Mouse (Mus musculus): ENCODE results near the gene Trim17. TPM values are rescaled to one million over a fixed set of nuclear protein-coding genes. Genes with fewer than 3 reads are reported as not detected.

Trim17 gene
- polyA plus RNA-seq (2014; fragmentation: Nextera tagmentation; extraction: Ambion mirVana): 1.0 and 1.1 TPM in 2 replicates

- Histone ChIP-seq H3K36me3 (ENCODE audit: control insufficient read depth, insufficient read depth, low read length) (no peaks in the 10 kb centered on the region), H3K4me1 (ENCODE audit: control insufficient read depth, insufficient read depth, low read length) (peaks cover 27% of the 10 kb centered on the region), H3K27me3 (ENCODE audit: control insufficient read depth, insufficient read depth, low read length) (peaks cover 20% of the 10 kb centered on the region), H3K9ac (ENCODE audit: low read depth, low read length) (peak within 1 kb of the TSS; percentile 96), H3K4me2 (peak within 1 kb of the TSS; percentile 87), H3K4me3 (ENCODE audit: low read depth, low read length) (peak within 1 kb of the TSS; percentile 82), H3K27ac (ENCODE audit: low read depth, low read length) (peak within 1 kb of the TSS; percentile 99), H3K9me3 (replicated peaks; ENCODE audit: control insufficient read depth, low read length) (no peaks in the 10 kb centered on the region)
- peak; percentile 92 for ATAC-seq (replicated peaks; ENCODE audit: insufficient number of reproducible peaks, low FRiP score, low TSS enrichment)
- WGBS (ENCODE audit: insufficient replicate concordance): under 1% methylated on average over 49 of the region's 49 CpGs
Observed at GRCm38 (mm10) chr11:58954420-58955142, at the start of gene Trim17, which contains the start of gene Hist3h2a. TSS of gene Trim17 (plus strand) at chr11:58954685. TSS of gene Hist3h2a (plus strand) at chr11:58954685.

DNA sequence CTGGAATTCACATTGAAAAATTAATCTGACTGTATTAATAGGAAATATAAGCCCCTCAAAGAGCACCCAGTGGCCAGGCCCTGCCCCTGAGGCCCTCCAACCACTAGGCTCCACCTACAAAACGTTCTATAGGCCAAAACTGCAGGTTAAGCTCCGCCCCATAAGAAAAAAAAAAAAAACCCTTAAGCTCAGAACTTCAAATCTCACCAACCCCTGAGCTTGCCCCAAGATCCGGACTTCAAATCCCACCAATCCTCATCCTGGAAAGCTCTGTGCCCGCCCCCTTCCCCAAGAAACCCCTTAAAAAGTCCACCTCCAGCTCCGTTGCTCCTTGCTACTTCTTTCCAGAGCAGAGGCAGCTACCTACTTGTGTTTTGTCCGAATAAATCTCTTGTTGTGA lies 49.6 kb upstream of the Trim17 start:
- ATAC-seq (replicated peaks; ENCODE audit: insufficient number of reproducible peaks, low FRiP score, low TSS enrichment): no peak
- H3K4me1 ChIP-seq (ENCODE audit: control insufficient read depth, insufficient read depth, low read length): peaks cover 5% of the 10 kb centered on the region
- peak overlapping the region; percentile 96; the same call in 1 of the 2 replicates for H3K4me2 ChIP-seq
- no peaks in the 10 kb centered on the region for H3K27me3 ChIP-seq (ENCODE audit: control insufficient read depth, insufficient read depth, low read length)
- 42% methylated on average over 6 of the region's 6 CpGs for WGBS (ENCODE audit: insufficient replicate concordance)
- 0 out of 2 replicates have a peak, but pooled peaks cover 3% of the 10 kb centered on the region for H3K36me3 ChIP-seq (ENCODE audit: control insufficient read depth, insufficient read depth, low read length)
- H3K9me3 ChIP-seq (replicated peaks; ENCODE audit: control insufficient read depth, low read length): no peaks in the 10 kb centered on the region
- H3K27ac ChIP-seq (ENCODE audit: low read depth, low read length): no peak overlapping the region
- no peak overlapping the region for H3K9ac ChIP-seq (ENCODE audit: low read depth, low read length)
- no peak overlapping the region for H3K4me3 ChIP-seq (ENCODE audit: low read depth, low read length)

DNA sequence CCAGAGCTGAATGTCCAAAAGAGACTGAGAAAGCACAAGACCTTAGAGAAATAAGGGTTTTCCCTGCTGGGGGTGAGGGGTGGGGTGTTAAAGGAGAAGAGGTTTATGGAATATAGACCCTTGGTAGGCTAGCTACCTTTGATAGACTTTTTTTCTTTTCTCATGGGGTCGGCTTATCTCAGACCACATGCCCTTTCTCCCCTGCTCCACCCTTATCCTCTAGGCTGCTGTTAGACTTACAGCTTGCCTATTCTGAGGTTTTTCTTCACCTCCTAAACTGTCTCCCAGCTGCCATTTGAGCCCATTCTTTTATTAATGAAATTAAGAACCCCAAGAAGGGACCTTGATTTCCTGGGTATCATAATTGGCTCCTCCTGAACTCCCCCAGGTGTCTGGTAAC lies 40.7 kb upstream of the Trim17 start:
- Histone ChIP-seq H3K27ac (ENCODE audit: low read depth, low read length) (peak overlapping the region; percentile 58), H3K4me3 (ENCODE audit: low read depth, low read length) (no peak overlapping the region), H3K9ac (ENCODE audit: low read depth, low read length) (peak overlapping the region; percentile 71), H3K27me3 (ENCODE audit: control insufficient read depth, insufficient read depth, low read length) (no peaks in the 10 kb centered on the region; the same call in 1 of the 2 replicates), H3K9me3 (replicated peaks; ENCODE audit: control insufficient read depth, low read length) (no peaks in the 10 kb centered on the region), H3K4me1 (ENCODE audit: control insufficient read depth, insufficient read depth, low read length) (no peaks in the 10 kb centered on the region), H3K36me3 (ENCODE audit: control insufficient read depth, insufficient read depth, low read length) (no peaks in the 10 kb centered on the region), H3K4me2 (peak overlapping the region; percentile 77)
- no peak for ATAC-seq (replicated peaks; ENCODE audit: insufficient number of reproducible peaks, low FRiP score, low TSS enrichment)
- WGBS (ENCODE audit: insufficient replicate concordance): 54% methylated on average over 1 of the region's 1 CpGs

GRCm38 (mm10) chr11:58914461-58915028 lies 39.9 kb upstream of the Trim17 start:
- H3K4me1 ChIP-seq (ENCODE audit: control insufficient read depth, insufficient read depth, low read length): no peaks in the 10 kb centered on the region
- no peaks in the 10 kb centered on the region; the same call in 1 of the 2 replicates for H3K27me3 ChIP-seq (ENCODE audit: control insufficient read depth, insufficient read depth, low read length)
- WGBS (ENCODE audit: insufficient replicate concordance): 11% methylated on average over 17 of the region's 17 CpGs
- H3K4me3 ChIP-seq (ENCODE audit: low read depth, low read length): peak overlapping the region; percentile 38
- no peaks in the 10 kb centered on the region for H3K36me3 ChIP-seq (ENCODE audit: control insufficient read depth, insufficient read depth, low read length)
- peak overlapping the region; percentile 71 for H3K9ac ChIP-seq (ENCODE audit: low read depth, low read length)
- H3K9me3 ChIP-seq (replicated peaks; ENCODE audit: control insufficient read depth, low read length): no peaks in the 10 kb centered on the region
- peak overlapping the region; percentile 77 for H3K4me2 ChIP-seq
- no peak for ATAC-seq (replicated peaks; ENCODE audit: insufficient number of reproducible peaks, low FRiP score, low TSS enrichment)
- peak overlapping the region; percentile 58 for H3K27ac ChIP-seq (ENCODE audit: low read depth, low read length)

GRCm38 (mm10) chr11:58916879-58917744 lies 37.4 kb upstream of the Trim17 start:
- no peak overlapping the region for H3K4me2 ChIP-seq
- no peaks in the 10 kb centered on the region for H3K36me3 ChIP-seq (ENCODE audit: control insufficient read depth, insufficient read depth, low read length)
- no peak overlapping the region for H3K9ac ChIP-seq (ENCODE audit: low read depth, low read length)
- no peaks in the 10 kb centered on the region; the same call in 1 of the 2 replicates for H3K27me3 ChIP-seq (ENCODE audit: control insufficient read depth, insufficient read depth, low read length)
- H3K4me1 ChIP-seq (ENCODE audit: control insufficient read depth, insufficient read depth, low read length): no peaks in the 10 kb centered on the region
- no peak overlapping the region for H3K27ac ChIP-seq (ENCODE audit: low read depth, low read length)
- no peak overlapping the region for H3K4me3 ChIP-seq (ENCODE audit: low read depth, low read length)
- no peak for ATAC-seq (replicated peaks; ENCODE audit: insufficient number of reproducible peaks, low FRiP score, low TSS enrichment)
- no peaks in the 10 kb centered on the region for H3K9me3 ChIP-seq (replicated peaks; ENCODE audit: control insufficient read depth, low read length)
- 50% methylated on average over 14 of the region's 14 CpGs for WGBS (ENCODE audit: insufficient replicate concordance)

- Histone ChIP-seq H3K4me2 (no peak within 1 kb of the TSS), H3K36me3 (ENCODE audit: control insufficient read depth, insufficient read depth, low read length) (no peaks in the 10 kb centered on the region), H3K27me3 (ENCODE audit: control insufficient read depth, insufficient read depth, low read length) (no peaks in the 10 kb centered on the region; the same call in 1 of the 2 replicates), H3K9ac (ENCODE audit: low read depth, low read length) (no peak within 1 kb of the TSS), H3K4me3 (ENCODE audit: low read depth, low read length) (no peak within 1 kb of the TSS), H3K4me1 (ENCODE audit: control insufficient read depth, insufficient read depth, low read length) (no peaks in the 10 kb centered on the region), H3K9me3 (replicated peaks; ENCODE audit: control insufficient read depth, low read length) (no peaks in the 10 kb centered on the region), H3K27ac (ENCODE audit: low read depth, low read length) (no peak within 1 kb of the TSS)
- no peak for ATAC-seq (replicated peaks; ENCODE audit: insufficient number of reproducible peaks, low FRiP score, low TSS enrichment)
- 74% methylated on average over 12 of the region's 12 CpGs for WGBS (ENCODE audit: insufficient replicate concordance)
Observed at GRCm38 (mm10) chr11:58917745-58918366, 36.6 kb upstream of the Trim17 start, which contains the start of gene Btnl10. TSS of gene Btnl10 (plus strand) at chr11:58917908.

GRCm38 (mm10) chr11:58918759-58919158 lies 35.7 kb upstream of the Trim17 start:
- no peak for ATAC-seq (replicated peaks; ENCODE audit: insufficient number of reproducible peaks, low FRiP score, low TSS enrichment)
- Histone ChIP-seq H3K27ac (ENCODE audit: low read depth, low read length) (no peak overlapping the region), H3K4me3 (ENCODE audit: low read depth, low read length) (no peak overlapping the region), H3K9ac (ENCODE audit: low read depth, low read length) (no peak overlapping the region), H3K9me3 (replicated peaks; ENCODE audit: control insufficient read depth, low read length) (no peaks in the 10 kb centered on the region), H3K36me3 (ENCODE audit: control insufficient read depth, insufficient read depth, low read length) (no peaks in the 10 kb centered on the region), H3K27me3 (ENCODE audit: control insufficient read depth, insufficient read depth, low read length) (no peaks in the 10 kb centered on the region; the same call in 1 of the 2 replicates), H3K4me2 (no peak overlapping the region), H3K4me1 (ENCODE audit: control insufficient read depth, insufficient read depth, low read length) (no peaks in the 10 kb centered on the region)
- WGBS (ENCODE audit: insufficient replicate concordance): 63% methylated on average over 5 of the region's 5 CpGs

GRCm38 (mm10) chr11:58922420-58922819 lies 32.1 kb upstream of the Trim17 start:
- WGBS (ENCODE audit: insufficient replicate concordance): 78% methylated on average over 9 of the region's 9 CpGs
- Histone ChIP-seq H3K4me3 (ENCODE audit: low read depth, low read length) (no peak overlapping the region), H3K9ac (ENCODE audit: low read depth, low read length) (no peak overlapping the region), H3K27ac (ENCODE audit: low read depth, low read length) (no peak overlapping the region), H3K4me2 (no peak overlapping the region), H3K4me1 (ENCODE audit: control insufficient read depth, insufficient read depth, low read length) (no peaks in the 10 kb centered on the region), H3K27me3 (ENCODE audit: control insufficient read depth, insufficient read depth, low read length) (no peaks in the 10 kb centered on the region), H3K9me3 (replicated peaks; ENCODE audit: control insufficient read depth, low read length) (no peaks in the 10 kb centered on the region), H3K36me3 (ENCODE audit: control insufficient read depth, insufficient read depth, low read length) (no peaks in the 10 kb centered on the region)
- no peak for ATAC-seq (replicated peaks; ENCODE audit: insufficient number of reproducible peaks, low FRiP score, low TSS enrichment)
